Mouse (Mus musculus) adipocyte (in vitro differentiated cells): ENCODE measurements around the gene Map10.

Source experiments
- DNase-seq: peaks from one replicate; pipeline ENCODE4 v3.0.0-alpha.2; 2016; ENCODE audit warnings: low spot score

Gene Map10

DNA sequence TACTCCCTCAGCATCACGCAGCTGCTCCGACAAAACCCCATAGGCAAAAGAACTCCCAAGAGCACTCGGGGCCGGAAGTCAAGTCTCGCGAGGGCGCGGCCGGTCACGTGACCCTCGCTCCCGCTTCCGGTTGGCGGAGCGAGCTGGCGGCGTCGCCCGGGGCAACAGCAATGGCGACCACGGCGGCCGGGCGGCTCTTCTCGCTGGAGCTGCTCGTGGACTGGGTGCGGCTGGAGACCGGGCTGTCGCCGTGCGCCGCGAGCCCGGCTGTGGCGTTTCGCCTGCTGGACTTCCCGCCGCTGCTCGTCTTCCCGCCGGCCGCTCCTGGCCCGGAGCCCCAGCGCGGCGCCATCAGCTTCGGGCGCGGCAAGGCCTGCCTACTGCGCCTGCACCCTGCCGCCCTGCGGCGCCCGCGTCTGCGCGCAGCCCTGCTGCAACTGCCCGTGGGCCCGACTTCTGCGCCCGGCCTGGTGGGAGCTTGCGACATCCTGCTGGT, at the start of gene Map10:
Map10 (plus strand) TSS at position 119 of the 496 bp plus-strand sequence.
- DNase-seq, result no peak

- no peak for DNase-seq
Measured at GRCm38 (mm10) chr8:125620301-125620700, 49.3 kb upstream of the Map10 start.

- no peak for DNase-seq
Measured at GRCm38 (mm10) chr8:125624287-125624686, 45.3 kb upstream of the Map10 start.

- no peak for DNase-seq
Measured at GRCm38 (mm10) chr8:125626381-125626780, 43.2 kb upstream of the Map10 start.

DNA sequence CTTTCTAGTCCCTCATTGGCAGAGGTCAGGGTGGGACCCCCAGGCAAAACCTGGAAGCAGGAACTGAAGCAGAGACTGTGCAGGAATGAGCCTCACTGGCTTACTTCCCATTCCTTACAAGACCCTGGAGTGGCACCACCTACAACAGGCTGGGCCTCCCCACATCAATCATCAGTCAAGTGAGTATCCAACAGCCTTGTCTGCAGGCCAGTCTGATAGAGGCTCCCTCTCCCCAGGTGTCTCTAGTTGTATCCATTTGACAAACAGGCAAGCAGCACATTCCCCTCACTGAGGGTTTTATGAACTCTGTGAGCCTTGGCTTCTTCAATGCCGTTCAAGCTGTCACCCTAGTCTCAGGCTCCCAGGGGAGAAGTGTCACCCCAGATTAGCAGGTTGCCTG, 40.8 kb upstream of the Map10 start:
- DNase-seq, result no peak

GRCm38 (mm10) chr8:125638411-125639058, 31.1 kb upstream of the Map10 start:
- peak; percentile 50 for DNase-seq

DNA sequence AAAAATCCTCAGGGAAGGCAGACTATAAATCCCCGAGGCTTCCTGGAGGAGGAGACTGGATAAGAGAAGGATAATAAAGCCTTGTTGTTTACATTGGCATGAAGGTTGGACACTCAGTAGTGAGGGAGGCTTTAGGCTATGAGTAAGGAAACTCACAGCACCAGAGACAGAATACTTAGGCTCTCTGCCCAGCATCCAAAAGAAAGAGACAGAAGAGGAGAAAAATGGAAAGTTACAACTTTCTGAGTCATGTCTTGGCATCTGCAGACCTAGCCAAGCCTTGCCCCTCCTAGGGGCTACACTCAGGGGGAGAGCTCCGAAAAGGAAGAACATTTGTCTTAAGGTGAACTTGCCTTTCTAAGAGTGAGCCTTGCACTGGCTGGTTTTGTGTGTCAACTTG, 30.0 kb upstream of the Map10 start:
- no peak for DNase-seq

DNA sequence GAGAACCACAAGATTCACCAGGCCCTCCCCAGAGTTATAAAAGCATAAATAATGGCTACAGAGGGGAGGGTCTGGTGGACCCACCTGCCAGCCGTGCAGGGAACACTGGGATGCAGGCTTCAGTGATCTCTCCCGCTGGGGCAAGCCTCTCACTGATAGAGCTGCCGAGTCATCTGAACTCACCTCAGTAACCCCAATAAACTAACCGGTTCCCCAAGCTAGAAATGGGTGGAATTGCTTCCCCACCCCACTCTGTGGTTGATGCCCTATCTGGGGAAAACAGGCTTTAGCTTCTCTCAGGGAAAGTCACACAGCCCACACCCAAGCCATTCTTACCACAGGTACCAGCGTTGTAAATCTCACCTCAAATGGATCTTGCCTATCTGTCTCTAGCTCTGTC, 28.9 kb upstream of the Map10 start:
- DNase-seq, result no peak

DNA sequence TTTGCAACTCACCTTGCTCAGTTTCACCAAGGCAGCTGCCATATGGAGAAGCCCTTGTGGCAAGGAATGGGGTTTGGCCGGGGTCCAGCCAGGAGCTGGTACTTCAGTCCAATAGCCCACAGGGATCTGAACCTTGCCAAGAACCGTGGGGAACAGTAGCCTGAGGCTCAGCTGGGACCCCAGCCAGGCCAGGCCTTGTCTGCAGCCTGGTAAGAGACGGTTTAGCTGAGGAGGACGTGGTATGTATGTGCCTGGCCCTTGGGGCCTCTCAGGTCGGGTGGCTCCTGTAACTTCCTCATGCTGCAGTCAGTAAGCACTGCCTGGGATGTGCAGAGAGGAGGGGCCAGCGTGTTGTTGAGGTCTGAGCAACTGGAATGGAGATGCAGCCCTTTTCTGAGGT, 27.8 kb upstream of the Map10 start:
- no peak for DNase-seq

- no peak for DNase-seq
Measured at GRCm38 (mm10) chr8:125645757-125646478, 23.7 kb upstream of the Map10 start.

DNA sequence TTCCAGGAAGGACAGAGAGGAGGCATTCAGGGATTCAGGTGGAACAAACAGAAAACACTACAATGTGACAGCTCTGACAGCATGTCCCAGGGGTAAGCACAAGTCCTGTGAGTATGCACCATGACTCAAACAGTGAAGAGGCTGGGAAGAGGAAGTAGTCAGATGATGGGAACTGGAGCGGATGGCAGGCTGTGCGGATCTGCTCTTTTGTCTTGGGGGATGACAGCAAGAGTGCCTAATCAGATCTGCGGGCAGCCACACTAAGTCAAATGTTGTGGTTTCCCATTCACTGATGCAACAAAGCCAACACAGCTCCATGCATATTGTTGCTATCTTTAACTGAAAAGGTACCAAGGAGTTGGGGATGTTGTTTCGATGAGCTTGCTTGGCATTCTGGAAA, 20.2 kb upstream of the Map10 start:
- no peak for DNase-seq

GRCm38 (mm10) chr8:125654821-125655220, 14.8 kb upstream of the Map10 start:
- no peak for DNase-seq

DNA sequence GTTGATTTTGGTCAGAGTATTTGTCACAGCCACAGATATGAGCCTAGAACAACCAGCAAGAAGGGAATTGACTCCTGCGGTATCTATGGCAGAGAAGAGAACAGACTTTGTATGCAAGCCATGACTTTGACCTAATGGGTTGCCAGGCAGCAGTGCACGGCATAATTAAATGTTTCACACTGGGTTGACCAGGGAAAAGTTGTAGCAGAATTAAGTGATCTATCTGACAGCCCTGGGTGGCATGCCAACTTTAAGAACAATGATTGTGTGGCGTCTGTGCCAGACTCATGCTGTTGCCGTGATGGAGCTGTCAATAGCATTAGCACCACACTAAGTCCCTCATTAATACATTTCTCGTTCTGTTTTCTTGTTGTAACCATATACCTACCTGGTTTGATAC, 11.1 kb upstream of the Map10 start:
- DNase-seq, result no peak

DNA sequence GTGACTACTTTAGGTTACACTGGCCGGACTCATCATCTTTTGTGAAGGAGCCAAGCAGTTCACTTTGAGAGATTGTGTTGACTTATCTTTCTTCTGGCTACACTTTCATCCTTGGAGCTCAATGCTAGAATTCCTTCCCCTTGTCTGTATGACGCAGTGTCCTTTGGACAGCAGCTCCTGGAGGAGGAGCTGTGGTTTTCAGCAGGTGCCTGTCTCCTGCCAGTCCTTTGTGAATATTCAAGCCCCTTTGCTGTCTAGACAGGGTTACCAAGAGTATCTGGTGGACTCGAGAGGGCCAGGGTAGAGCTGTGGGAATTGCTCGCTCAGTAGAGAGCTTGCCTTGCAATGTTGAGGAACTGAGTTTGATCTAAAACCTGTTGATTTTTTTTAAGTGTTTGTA, 10.7 kb upstream of the Map10 start:
- DNase-seq, result no peak

DNA sequence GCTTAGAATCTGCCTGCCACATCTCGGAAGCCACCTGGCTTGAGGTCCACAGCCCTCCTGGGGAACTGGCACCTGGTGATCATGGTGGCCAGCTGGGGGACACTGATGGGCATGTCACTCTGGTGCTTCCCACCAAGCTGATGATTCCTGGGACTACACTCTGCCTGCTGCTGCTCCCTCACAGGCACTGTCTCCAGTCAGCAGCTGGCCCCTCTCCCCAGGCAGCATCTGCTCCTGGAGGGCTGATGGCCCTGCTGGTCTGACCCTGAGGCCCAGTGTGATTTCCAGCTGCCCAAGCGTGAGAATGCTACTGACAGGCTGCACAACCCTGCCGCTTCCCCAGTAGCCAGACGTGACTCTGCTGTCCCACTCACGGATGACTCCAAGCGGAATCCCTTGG, 9.2 kb upstream of the Map10 start:
- DNase-seq, result no peak

GRCm38 (mm10) chr8:125661958-125662668, 7.5 kb upstream of the Map10 start:
- no peak for DNase-seq

GRCm38 (mm10) chr8:125662669-125663048, 7.0 kb upstream of the Map10 start:
- DNase-seq, result no peak

DNA sequence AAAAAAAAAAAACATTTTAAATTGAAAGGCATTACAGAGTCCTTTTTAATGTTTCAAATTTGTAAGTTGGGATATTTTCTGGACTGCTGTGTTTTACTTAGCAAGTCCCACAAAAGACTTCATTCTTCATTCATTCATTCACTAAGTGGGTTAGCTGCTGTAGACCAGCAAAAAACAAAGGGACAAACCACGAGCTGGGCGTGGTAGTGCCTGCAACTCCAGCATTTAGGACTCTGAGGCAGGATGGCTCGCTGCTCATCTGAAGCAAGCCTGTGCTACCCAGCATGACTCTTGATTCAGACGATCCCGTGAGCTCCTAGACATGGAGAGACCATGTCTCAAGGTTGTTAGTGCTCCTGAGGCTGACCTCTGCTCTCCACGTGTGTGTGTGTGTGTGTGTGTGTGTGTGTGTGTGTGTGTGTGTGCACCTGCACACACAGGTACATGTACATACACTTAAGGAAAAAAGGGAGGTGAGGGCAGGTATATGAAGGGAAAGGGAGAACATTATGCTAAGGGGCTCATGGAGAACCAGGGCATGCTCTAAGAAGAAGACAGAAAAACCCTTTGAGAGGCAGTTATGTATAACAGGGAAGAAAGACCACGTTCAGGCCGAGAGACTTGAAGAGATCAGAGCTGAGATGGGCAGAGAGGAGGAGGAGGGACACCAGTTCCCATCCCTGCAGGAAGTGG, 4.3 kb upstream of the Map10 start:
- no peak for DNase-seq

GRCm38 (mm10) chr8:125665876-125666186, 3.8 kb upstream of the Map10 start:
- no peak for DNase-seq

DNA sequence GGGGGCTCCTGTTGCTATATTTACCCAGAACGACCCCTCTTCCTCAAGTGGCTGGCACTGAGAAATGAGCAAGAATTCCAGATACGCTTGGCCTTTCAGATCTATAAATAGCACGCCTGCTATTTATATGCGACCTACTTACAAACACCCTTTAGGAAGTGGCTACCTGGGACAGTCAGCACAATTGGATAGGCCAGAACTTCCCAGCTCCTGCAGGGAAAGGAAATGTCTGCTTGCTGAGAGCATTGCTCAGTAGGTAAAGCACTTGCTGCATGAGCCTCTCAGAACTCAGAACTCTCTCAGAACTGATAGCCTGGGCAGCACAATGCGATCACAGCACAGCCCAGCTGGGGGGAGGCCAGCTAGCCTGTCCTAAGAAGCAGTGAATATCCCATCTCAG, 3.4 kb upstream of the Map10 start:
- DNase-seq, result no peak

DNA sequence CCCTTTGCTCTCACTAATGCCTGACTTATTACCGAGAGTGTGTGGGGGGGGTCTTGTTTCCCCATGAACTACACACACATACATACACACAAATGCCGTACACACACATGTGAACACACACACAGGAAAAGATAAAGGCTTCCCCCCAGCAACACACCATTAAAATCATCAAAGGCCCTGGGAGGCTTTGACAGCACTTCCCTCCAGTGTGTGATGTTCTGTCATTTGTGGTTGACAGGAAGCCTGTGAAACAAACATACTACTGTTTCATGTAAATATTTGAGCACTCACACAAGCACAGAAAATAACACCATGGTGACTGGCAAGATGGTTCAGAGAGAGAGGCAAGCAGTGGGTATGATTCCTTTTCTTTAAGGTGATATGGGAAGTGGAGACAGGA, 2.4 kb upstream of the Map10 start:
- no peak for DNase-seq

DNA sequence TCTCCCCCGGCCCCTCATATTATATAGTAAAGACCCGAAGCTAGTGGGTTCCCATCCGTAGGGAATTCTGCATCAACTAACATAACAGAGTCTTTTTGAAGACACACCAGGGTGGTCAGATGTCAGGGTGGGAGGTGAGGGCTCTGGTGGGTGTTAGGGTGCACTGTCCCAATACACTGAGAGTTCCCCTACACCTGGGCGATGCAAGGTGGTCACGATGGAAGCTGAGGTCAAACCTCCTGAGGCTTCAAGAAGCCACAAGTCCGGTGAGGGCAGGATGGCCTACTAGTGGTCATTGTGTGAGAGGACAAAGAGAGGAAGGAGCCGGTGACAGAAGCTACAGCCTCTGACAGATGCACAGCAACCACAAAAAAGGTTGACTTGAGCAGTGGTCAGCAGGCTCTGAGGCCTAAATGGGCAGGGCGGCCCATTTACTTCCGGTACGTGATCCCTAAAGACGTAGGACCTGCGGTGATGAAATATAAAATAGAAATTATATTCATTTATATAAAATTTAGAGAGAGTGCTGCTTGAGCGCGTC, 389 bp upstream of the Map10 start:
- no peak for DNase-seq
